Mouse (Mus musculus) Patski (cell line): ENCODE data around the gene Sfxn2. TPM values are rescaled to one million over a fixed set of nuclear protein-coding genes. Genes with fewer than 3 reads are reported as not detected.

ENCODE experiments used
- ATAC-seq: fragments of 100-300 bp; one replicate; pipeline ENCODE4 v1.8.0; 2021
- CTCF ChIA-PET: fragments of 350-600 bp; sonication (Branson Sonifier 250); formaldehyde crosslinking; loops from one replicate; lab custom pipeline; 2022; ENCODE audit warnings: inconsistent platforms; lab: Charles Lee
- POLR2A ChIA-PET: fragments of 350-600 bp; sonication (Branson Sonifier 250); formaldehyde crosslinking; loops from one replicate; lab custom pipeline; 2022; ENCODE audit warnings: antibody characterized with exemption, inconsistent platforms; lab: Charles Lee
- DNase-seq: peaks from one replicate; pipeline ENCODE4 v3.0.0-alpha.2; 2011; ENCODE audit warnings: low read depth, low spot score
- H3K27me3 ChIP-seq: fragments of 371-371 bp; one replicate; pipeline ENCODE4 v1.5.1; 2021
- CTCF ChIP-seq: fragments of 100-300 bp; IDR thresholded peaks from one replicate; pipeline ENCODE4 v1.5.1; 2021
- in situ Hi-C: fragments of 300-500 bp; cut with MboI; formaldehyde crosslinking; loops from 3 replicates; pipeline ENCODE4 v1.11.1; 2018; ENCODE audit warnings: low pct_unique_long_range_greater_than_20kb, mixed read lengths
- polyA plus RNA-seq: library from polyadenylated mRNA; unstranded; gene quantifications from one replicate; pipeline ENCODE4 v1.2.3, GENCODE M21; 2021

The Sfxn2 gene
- polyA plus RNA-seq, 1 experiment from 2014 or later, result 9.3 TPM

GRCm38 (mm10) chr19:46641420-46642085, 68.4 kb downstream of the Sfxn2 start:
- no peak for TF ChIP-seq CTCF
- DNase-seq (no peak), ATAC-seq (peak; percentile 19)
- in situ Hi-C loops, result no loop called here
- ChIA-PET CTCF (interaction anchor here (1.5 kb wide), 1 partner anchor 11 kb away, joined by 3 read pairs; no protein-coding TSS in a partner anchor), POLR2A (no interaction called here)
- H3K27me3 ChIP-seq, result no peaks in the 10 kb centered on the region

- no peaks in the 10 kb centered on the region for H3K27me3 ChIP-seq
- in situ Hi-C loops, result no loop called here
- ChIA-PET POLR2A (no interaction called here), CTCF (interaction anchor here (1.5 kb wide), 1 partner anchor 10 kb away, joined by 3 read pairs; no protein-coding TSS in a partner anchor)
- DNase-seq (peak; percentile 34), ATAC-seq (peak; percentile 38)
- no peak for TF ChIP-seq CTCF
Observed at GRCm38 (mm10) chr19:46642136-46642753, 69.1 kb downstream of the Sfxn2 start.

GRCm38 (mm10) chr19:46643236-46643635, 70.1 kb downstream of the Sfxn2 start:
- TF ChIP-seq CTCF, result no peak
- CTCF ChIA-PET, result no interaction called here
- DNase-seq, result no peak

GRCm38 (mm10) chr19:46644343-46644792, 71.2 kb downstream of the Sfxn2 start:
- TF ChIP-seq CTCF, result no peak
- no peak for DNase-seq
- ChIA-PET POLR2A (interaction anchor here (1.3 kb wide), 1 partner anchor 15 kb away, joined by 3 read pairs; no protein-coding TSS in a partner anchor), CTCF (interaction anchor here (0.7 to 1.9 kb wide), 2 partner anchors 10 to 56 kb away, joined by 4 to 9 read pairs; no protein-coding TSS in a partner anchor)
- no peak for ATAC-seq
- H3K27me3 ChIP-seq, result no peaks in the 10 kb centered on the region
- in situ Hi-C loops, result no loop called here

More at GRCm38 (mm10) chr19:46643236-46643635, 70.1 kb downstream of the Sfxn2 start:
- in situ Hi-C loops, result no loop called here
- POLR2A ChIA-PET, result no interaction called here
- ATAC-seq, result no peak
- no peaks in the 10 kb centered on the region for H3K27me3 ChIP-seq

- in situ Hi-C loops, result no loop called here
- TF ChIP-seq CTCF, result no peak
- ChIA-PET CTCF (interaction anchor here (0.7 to 1.9 kb wide), 2 partner anchors 11 to 57 kb away, joined by 4 to 9 read pairs; no protein-coding TSS in a partner anchor), POLR2A (interaction anchor here (1.3 kb wide), 1 partner anchor 14 kb away, joined by 3 read pairs; no protein-coding TSS in a partner anchor)
- DNase-seq, result no peak
- ATAC-seq, result no peak
- H3K27me3 ChIP-seq, result no peaks in the 10 kb centered on the region
Observed at GRCm38 (mm10) chr19:46644793-46645602, 71.8 kb downstream of the Sfxn2 start.

GRCm38 (mm10) chr19:46646041-46646481, 72.9 kb downstream of the Sfxn2 start:
- DNase-seq (no peak), ATAC-seq (no peak)
- ChIA-PET POLR2A (no interaction called here), CTCF (interaction anchor here (1.9 kb wide), 1 partner anchor 58 kb away, joined by 9 read pairs; no protein-coding TSS in a partner anchor)
- no peak for TF ChIP-seq CTCF
- H3K27me3 ChIP-seq, result no peaks in the 10 kb centered on the region
- in situ Hi-C loops, result no loop called here

- in situ Hi-C loops, result no loop called here
- no peak for DNase-seq
- ChIA-PET CTCF (interaction anchor here (1.0 to 1.2 kb wide), 2 partner anchors 12 to 59 kb away, joined by 3 to 5 read pairs; no protein-coding TSS in a partner anchor), POLR2A (no interaction called here)
- TF ChIP-seq CTCF, result no peak
- H3K27me3 ChIP-seq, result no peaks in the 10 kb centered on the region
- ATAC-seq, result no peak
Observed at GRCm38 (mm10) chr19:46647254-46647653, 74.1 kb downstream of the Sfxn2 start.

Other genes starting within 250 kb of the Sfxn2 start
- 11.9 TPM for gene Psd, start 246.2 kb upstream of the Sfxn2 start, polyA plus RNA-seq
- gene Fbxl15, start 245.2 kb upstream of the Sfxn2 start, polyA plus RNA-seq, result 13.9 TPM
- gene Cuedc2, start 234.7 kb upstream of the Sfxn2 start, polyA plus RNA-seq, result 264 TPM
- 11.7 TPM for gene Mfsd13a, start 232.2 kb upstream of the Sfxn2 start, polyA plus RNA-seq
- gene 2310034G01Rik, start 223.1 kb upstream of the Sfxn2 start, polyA plus RNA-seq, result 0.42 TPM
- 159 TPM for gene Actr1a, start 177.6 kb upstream of the Sfxn2 start, polyA plus RNA-seq
- gene Sufu, start 176.5 kb upstream of the Sfxn2 start, polyA plus RNA-seq, result 35.2 TPM
- 89.9 TPM for gene Trim8, start 71.7 kb upstream of the Sfxn2 start, polyA plus RNA-seq
- gene Arl3, start 167 bp upstream of the Sfxn2 start, polyA plus RNA-seq, result 187 TPM
- gene Wbp1l, start 25.7 kb downstream of the Sfxn2 start, polyA plus RNA-seq, result 73.3 TPM
- not detected for gene Cyp17a1, start 99.8 kb downstream of the Sfxn2 start, polyA plus RNA-seq
- gene Borcs7, start 116.5 kb downstream of the Sfxn2 start, polyA plus RNA-seq, result 8.3 TPM
- 0.13 TPM for gene As3mt, start 134.1 kb downstream of the Sfxn2 start, polyA plus RNA-seq
- gene Cnnm2, start 188.2 kb downstream of the Sfxn2 start, polyA plus RNA-seq, result 53.2 TPM